Mouse (Mus musculus): ENCODE measurements around the gene Slc25a19.

GRCm38 (mm10) chr11:115632247-115632646, 4.2 kb upstream of the Slc25a19 start:
- TF ChIP-seq CTCF (IDR thresholded peaks at IDR 0.05; ENCODE audit: extremely low read depth, insufficient read depth, low read length) (no peak), POLR2A (IDR thresholded peaks at IDR 0.05; ENCODE audit: extremely low read depth, insufficient read depth, low read length) (no peak)
